Mouse (Mus musculus) left cerebral cortex, adult 11 months (tissue): ENCODE measurements at regions not wholly inside any gene's neighbourhood (a gene's known extent, or its start where the extent isn't known, plus 50 kb on each side); places are given as distances from the start of the nearest gene placed in this dataset.

Experiments used
- DNase-seq: peaks from one replicate; pipeline ENCODE4 v3.0.0; 2022; ENCODE audit warnings: low spot score

DNA sequence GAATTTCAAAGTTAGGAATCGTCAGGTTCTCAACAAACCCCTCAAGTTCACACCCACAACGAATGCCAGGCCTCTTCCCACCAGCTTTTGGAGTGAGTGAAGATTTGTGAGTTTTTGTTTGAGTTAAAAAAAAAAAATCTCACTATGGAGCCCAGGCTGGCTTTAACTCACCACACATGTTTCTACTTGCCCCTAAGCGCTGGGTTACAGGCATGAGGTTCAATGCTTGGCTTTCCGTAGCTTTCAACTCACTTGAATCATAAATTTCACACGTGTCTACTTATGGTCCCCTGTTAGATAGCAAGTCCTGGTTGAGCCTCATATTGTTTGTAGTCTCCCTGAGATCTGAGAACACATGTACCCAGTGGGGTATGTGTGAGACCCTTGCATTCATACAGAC, 122.8 kb upstream of the Efna5 start:
- no peak for DNase-seq

DNA sequence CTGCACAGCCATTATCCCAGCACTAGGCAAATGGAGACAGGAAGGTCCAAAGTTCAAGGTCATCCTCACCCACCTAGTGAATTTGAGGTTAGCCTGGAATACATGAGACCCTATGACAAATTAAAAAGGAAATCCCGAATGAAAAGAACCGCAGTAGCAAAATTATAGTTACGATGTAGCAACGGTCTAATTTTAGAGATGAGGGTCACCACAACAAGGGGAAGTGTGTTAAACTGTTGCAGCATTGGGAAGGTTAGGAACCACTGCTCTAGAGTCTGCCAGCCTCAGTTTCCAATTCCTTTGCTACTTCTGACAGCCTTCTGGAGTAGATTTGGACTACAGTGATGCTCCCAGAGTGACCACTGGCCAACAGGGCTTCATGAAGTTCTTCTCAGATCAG, 121.6 kb upstream of the Efna5 start:
- no peak for DNase-seq

- DNase-seq, result no peak
These were observed 120.8 kb upstream of the Efna5 start for GRCm38 (mm10) chr17:63001898-63002297.

GRCm38 (mm10) chr17:62997691-62998090, 116.6 kb upstream of the Efna5 start:
- DNase-seq, result no peak

DNA sequence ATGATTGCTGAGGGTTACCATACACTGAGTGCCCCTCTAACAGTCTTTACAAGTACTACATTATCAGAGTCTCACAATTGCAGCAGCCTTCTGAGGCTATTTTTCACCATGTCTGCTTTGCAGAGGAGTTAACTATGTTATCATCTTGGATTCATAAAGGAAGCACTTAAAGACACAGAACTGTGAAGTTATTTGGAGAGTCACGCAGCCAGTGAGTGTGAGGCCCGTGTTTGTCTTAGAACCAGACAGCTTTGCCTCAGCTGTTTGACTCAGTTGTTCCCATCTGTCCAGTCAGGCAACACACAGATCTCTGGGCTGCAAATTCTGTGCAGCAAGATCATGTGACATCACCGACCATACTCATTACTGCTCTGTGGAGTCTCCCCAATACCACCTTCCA, 114.2 kb upstream of the Efna5 start:
- DNase-seq, result peak; percentile 27

GRCm38 (mm10) chr17:62992977-62993376, 111.9 kb upstream of the Efna5 start:
- no peak for DNase-seq

DNA sequence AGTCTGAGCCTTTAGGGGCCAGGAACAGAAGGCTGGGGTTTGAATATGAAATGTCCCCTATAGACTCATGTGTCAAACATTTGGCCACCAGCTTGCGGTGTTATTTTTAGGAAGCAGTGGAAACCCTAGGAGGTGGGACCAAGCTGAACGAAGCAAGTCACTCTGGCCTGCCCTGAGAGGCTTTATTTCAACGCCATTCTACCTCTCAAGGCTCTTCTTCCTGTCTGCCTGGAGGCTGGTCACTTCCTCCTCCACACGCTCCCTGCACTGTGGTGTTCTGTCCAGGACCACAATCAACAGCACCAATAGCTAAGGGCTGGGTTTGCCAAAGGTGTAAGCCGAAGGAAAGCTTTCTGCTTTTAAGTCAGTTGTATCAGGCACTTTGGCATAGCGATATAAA, 105.2 kb upstream of the Efna5 start:
- no peak for DNase-seq

GRCm38 (mm10) chr17:62980337-62980736, 99.2 kb upstream of the Efna5 start:
- no peak for DNase-seq

- no peak for DNase-seq
These were observed 96.4 kb upstream of the Efna5 start for GRCm38 (mm10) chr17:62977561-62977960.

- no peak for DNase-seq
These were observed 96.0 kb upstream of the Efna5 start for GRCm38 (mm10) chr17:62977136-62977535.

- DNase-seq, result no peak
These were observed 93.6 kb upstream of the Efna5 start for GRCm38 (mm10) chr17:62974627-62975279.

DNA sequence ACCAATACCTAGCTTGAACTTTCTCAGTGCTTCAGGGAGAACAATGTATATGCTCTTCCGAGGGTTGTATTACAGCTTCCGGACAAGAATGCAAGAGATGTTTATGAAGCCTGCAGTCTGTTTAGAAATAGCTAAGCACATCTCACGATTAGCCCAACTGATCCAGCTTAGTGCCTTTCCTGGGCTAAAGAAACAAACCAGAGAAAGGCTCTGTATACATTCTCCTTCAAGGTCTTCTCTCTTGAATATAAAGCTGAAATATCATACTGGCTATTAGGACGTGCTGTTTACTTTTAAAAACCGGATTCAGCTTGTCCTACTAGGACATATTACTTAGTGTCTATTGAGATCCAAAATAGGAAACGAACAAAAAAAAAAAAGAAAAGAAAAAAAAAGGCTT, 87.9 kb upstream of the Efna5 start:
- no peak for DNase-seq

- no peak for DNase-seq
These were observed 82.7 kb upstream of the Efna5 start for GRCm38 (mm10) chr17:62963824-62964223.

DNA sequence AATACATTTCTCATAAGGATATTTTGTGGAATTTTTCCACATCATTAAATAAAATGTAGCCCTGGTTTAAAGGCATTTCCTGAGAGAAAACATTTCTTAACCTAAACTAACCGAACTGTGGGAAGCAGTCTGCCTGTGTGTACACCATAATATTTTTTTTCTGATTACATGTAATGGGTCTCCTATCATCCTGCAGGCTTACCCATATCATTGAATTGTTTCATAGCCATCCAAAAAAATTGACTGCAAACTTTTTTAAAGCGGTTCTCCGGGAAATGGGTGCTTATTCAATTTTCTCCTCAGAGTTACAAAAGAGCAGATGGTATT, 81.1 kb upstream of the Efna5 start:
- DNase-seq, result no peak

DNA sequence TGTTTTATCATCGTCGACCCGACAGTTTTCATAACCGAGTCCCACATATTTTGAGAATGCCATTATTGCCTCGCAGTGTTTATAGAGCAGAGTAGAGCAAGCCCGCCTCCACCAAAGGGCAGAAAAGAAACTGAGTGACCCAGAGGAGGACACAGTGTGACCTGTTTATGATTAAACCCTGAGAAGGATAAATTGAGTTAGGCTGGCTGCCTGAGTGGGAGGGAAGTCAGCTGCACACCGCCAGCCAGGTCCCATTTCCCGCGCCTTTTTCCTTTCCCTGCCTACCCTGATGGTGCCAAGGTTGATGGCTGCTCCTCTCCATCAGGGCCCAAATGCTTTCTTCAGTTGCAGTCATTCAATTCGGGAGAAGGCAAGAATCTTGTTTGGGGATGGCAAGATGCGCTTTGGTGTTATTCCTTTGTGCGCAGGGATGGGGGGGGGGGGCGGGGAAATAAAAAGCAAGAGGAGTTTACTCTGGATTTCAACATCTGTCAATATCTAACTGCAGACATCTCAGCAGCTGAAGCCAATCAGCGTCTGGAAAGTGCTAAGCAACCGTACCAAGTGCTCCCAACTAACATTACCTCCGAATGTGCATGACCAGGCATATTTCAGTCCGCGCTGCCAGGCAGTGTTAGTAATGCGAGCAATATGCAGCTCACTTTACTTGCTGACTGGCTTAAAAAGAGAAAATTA, 80.6 kb upstream of the Efna5 start:
- DNase-seq, result no peak

- no peak for DNase-seq
These were observed 78.0 kb upstream of the Efna5 start for GRCm38 (mm10) chr17:62959146-62959545.

DNA sequence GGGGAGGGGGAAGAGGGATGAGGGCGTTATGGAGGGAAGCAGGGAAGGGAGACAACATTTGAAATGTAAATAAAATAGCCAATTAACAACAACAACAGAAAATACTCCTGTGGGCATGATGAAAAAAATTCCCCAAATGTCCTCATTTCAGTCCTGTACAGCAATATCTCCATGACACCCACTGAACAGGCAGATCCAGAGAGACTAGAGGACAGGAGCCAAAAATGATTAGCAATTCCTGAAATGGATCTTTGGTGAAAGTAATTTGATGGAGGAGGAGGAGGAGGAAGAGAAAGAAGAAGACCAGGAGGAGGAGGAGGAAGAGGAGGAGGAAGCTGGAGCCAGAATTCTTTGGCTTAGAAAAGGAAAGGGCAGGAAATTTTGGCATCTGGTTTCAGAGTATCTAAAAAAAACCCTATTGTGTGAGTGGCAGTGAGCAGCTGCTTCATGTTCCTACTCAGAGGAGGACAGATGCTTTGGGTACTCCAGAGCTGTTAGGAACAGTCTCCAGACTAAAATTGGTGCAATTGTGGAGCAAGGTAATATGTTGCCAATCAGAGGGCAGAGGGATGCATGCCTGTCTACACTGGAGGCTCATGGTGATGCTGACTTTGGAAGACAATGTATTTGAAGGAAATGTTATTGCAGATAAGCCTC, 66.5 kb upstream of the Efna5 start:
- no peak for DNase-seq

DNA sequence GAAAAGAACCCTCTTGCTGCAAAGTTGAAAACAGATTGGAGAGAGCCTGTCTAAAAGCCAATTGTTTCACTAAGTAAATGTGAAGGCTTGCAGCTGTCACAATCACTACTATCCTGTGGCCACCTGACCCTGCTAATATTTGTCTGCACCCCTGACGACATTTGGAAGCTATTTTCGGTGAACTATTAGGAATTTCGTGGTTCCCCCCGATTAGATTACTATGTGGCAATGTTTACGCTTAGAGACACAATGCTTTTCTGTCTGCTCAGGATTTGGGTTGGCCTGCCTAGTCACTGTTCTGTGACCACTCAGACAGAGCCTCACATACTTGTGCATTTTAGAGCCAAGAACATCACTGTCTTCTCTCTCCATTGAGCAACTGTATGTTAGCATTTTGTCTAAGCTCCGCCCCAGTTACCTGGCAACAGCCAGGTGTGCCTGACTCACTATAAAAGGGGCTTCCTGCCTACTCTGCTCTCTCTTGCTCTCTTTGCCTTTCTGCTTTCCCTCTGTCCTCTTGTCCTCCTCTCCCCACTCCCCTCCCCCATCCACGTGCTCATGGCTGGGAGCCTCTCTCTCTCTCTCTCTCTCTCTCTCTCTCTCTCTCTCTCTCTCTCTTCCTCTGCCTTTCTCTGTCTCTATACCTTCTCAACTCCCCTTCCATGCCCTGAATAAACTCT, 59.6 kb upstream of the Efna5 start:
- no peak for DNase-seq

DNA sequence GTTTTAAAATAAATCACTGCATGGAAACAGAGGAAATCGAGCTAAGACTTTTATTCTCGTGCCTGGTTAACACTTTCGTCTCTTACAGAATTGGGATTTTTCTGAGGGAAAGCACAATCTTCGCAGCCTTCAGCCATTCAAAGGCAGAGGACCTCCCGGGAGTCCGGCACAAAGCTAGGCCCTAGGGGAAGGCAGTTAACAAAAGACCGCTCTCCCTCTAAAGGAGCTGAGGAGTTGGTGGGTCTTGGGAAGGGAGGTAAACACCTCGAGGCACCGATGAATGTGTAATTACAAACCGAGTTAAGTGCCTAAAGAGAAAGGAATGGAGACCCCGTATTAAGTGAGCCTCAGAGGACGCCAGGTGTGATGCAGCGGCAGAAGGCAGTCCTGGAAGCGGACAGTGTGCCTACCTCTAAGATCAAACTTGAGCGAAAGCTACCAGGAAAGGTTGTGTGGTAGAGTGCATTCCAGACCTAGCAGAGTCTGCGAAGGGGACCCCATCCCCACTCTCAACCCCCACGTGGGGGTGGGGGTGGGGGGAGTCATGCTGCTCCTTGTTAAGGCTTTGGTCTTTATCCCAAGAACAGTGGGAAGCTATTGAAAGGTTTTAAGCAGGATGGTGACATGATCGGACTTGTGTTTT, 58.9 kb upstream of the Efna5 start:
- no peak for DNase-seq

- peak; percentile 17 for DNase-seq
These were observed 58.1 kb upstream of the Efna5 start for GRCm38 (mm10) chr17:62939171-62939570.
